Mouse (Mus musculus) large intestine, adult 2 months (tissue): ENCODE measurements around the gene Prss30. TPM values are rescaled to one million over a fixed set of nuclear protein-coding genes. Genes with fewer than 3 reads are reported as not detected.

ENCODE experiments used
- DNase-seq: peaks from one replicate; pipeline ENCODE4 v3.0.0-alpha.2; 2012; ENCODE audit warnings: low read depth, low spot score
- WGBS: fragments of 180-500 bp; shearing (Covaris S2); methylation state at CpG from one replicate; pipeline ENCODE4 v1.1.7; 2018; 5-methylcytosine and 5-hydroxymethylcytosine counted together
- polyA plus RNA-seq: library from polyadenylated mRNA; depleted of rRNA; stranded (reverse); fragments of >200 nt; gene quantifications from 2 replicates; pipeline ENCODE4 v1.2.3, GENCODE M21; 2012; rRNA removed

The Prss30 gene
- polyA plus RNA-seq, 1 experiment, result 302 TPM

- peak; percentile 68 for DNase-seq
- WGBS, result under 1% methylated on average over 29 of the region's 29 CpGs
Observed at GRCm38 (mm10) chr17:23924531-23925007, 55.8 kb downstream of the Prss30 start.

Other genes with a start within 250 kb of the Prss30 start
- gene Paqr4, start 239.7 kb downstream of the Prss30 start, polyA plus RNA-seq, result 155 and 162 TPM in 2 replicates
- 3.1 and 3.5 TPM in 2 replicates for gene Kremen2, start 234.7 kb downstream of the Prss30 start, polyA plus RNA-seq
- 27.3 and 34.9 TPM in 2 replicates for gene Flywch1, start 209.0 kb downstream of the Prss30 start, polyA plus RNA-seq
- 4.5 and 6.5 TPM in 2 replicates for gene Flywch2, start 194.5 kb downstream of the Prss30 start, polyA plus RNA-seq
- 284 and 419 TPM in 2 replicates for gene Srrm2, start 190.0 kb downstream of the Prss30 start, polyA plus RNA-seq
- 771 and 864 TPM in 2 replicates for gene Elob, start 151.4 kb downstream of the Prss30 start, polyA plus RNA-seq
- 0.09 and 0.58 TPM in 2 replicates for gene Prss33, start 144.5 kb downstream of the Prss30 start, polyA plus RNA-seq
- 495 and 577 TPM in 2 replicates for gene Prss32, start 136.7 kb downstream of the Prss30 start, polyA plus RNA-seq
- gene Prss41, start 136.4 kb downstream of the Prss30 start, polyA plus RNA-seq, result 1.8 and 3.3 TPM in 2 replicates
- gene Prss21, start 112.5 kb downstream of the Prss30 start, polyA plus RNA-seq, result not detected in 2 replicates
- not detected in 2 replicates for gene Dcpp1, start 99.7 kb downstream of the Prss30 start, polyA plus RNA-seq
- not detected in 2 replicates for gene Dcpp2, start 99.7 kb downstream of the Prss30 start, polyA plus RNA-seq
- not detected in 2 replicates for gene Dcpp3, start 63.1 kb downstream of the Prss30 start, polyA plus RNA-seq
- not detected in 2 replicates for gene Sbp, start 38.9 kb downstream of the Prss30 start, polyA plus RNA-seq
- gene Sbpl, start 25.3 kb downstream of the Prss30 start, polyA plus RNA-seq, result not detected in 2 replicates
- gene Prss22, start 17.5 kb upstream of the Prss30 start, polyA plus RNA-seq, result 0.11 and 0.16 TPM in 2 replicates
- 11.1 and 22.9 TPM in 2 replicates for gene Prss27, start 57.6 kb upstream of the Prss30 start, polyA plus RNA-seq
- gene Kctd5, start 92.9 kb upstream of the Prss30 start, polyA plus RNA-seq, result 83.5 and 85.7 TPM in 2 replicates
- gene Pdpk1, start 170.4 kb upstream of the Prss30 start, polyA plus RNA-seq, result 9.4 and 18.6 TPM in 2 replicates
- 87.2 and 105 TPM in 2 replicates for gene Amdhd2, start 183.2 kb upstream of the Prss30 start, polyA plus RNA-seq
- gene Atp6v0c, start 189.1 kb upstream of the Prss30 start, polyA plus RNA-seq, result 799 and 841 TPM in 2 replicates
- 9.2 and 35.2 TPM in 2 replicates for gene Tbc1d24, start 225.0 kb upstream of the Prss30 start, polyA plus RNA-seq
- 0.78 and 1.1 TPM in 2 replicates for gene Ntn3, start 229.0 kb upstream of the Prss30 start, polyA plus RNA-seq
- gene Tedc2, start 240.3 kb upstream of the Prss30 start, polyA plus RNA-seq, result 8.4 and 9.7 TPM in 2 replicates